Mouse (Mus musculus) embryonic facial prominence, embryonic 12.5 days (tissue): ENCODE results near the gene Zfp932. TPM values are rescaled to one million over a fixed set of nuclear protein-coding genes. Genes with fewer than 3 reads are reported as not detected.
"Not testable (repeated sequence)": the region's sequence is repeated elsewhere in the genome, so short reads cannot be mapped to it uniquely, and the experiment has no call there.

Experiments used
- ATAC-seq: fragments of 200-750 bp; cut with Nextera tagmentation; 2 replicates; pipeline ENCODE4 v1.8.0; 2017; ENCODE audit not compliant: insufficient number of reproducible peaks, insufficient read depth, low FRiP score, low TSS enrichment
- H3K27ac ChIP-seq: fragments of 300-500 bp; sonication (generic); 2 replicates; pipeline ENCODE4 v1.5.1; 2016; ENCODE audit warnings: mild to moderate bottlenecking
- H3K27me3 ChIP-seq: fragments of 300-500 bp; sonication (generic); 2 replicates; pipeline ENCODE4 v1.6.1; 2016; ENCODE audit warnings: mild to moderate bottlenecking, moderate library complexity
- H3K36me3 ChIP-seq: fragments of 300-500 bp; sonication (generic); 2 replicates; pipeline ENCODE4 v1.6.1; 2016; ENCODE audit warnings: mild to moderate bottlenecking
- H3K4me1 ChIP-seq: fragments of 300-500 bp; sonication (generic); 2 replicates; pipeline ENCODE4 v1.6.1; 2016
- H3K4me2 ChIP-seq: fragments of 300-500 bp; sonication (generic); replicated peaks from 2 replicates; pipeline ENCODE4 v1.6.1; 2016; ENCODE audit warnings: mild to moderate bottlenecking, moderate library complexity
- H3K4me3 ChIP-seq: fragments of 300-500 bp; sonication (generic); 2 replicates; pipeline ENCODE4 v1.5.1; 2016; ENCODE audit warnings: mild to moderate bottlenecking
- H3K9ac ChIP-seq: fragments of 300-500 bp; sonication (generic); 2 replicates; pipeline ENCODE4 v1.6.1; 2016; ENCODE audit warnings: mild to moderate bottlenecking, moderate library complexity
- H3K9me3 ChIP-seq: fragments of 300-500 bp; sonication (generic); 2 replicates; pipeline ENCODE4 v1.6.1; 2016; ENCODE audit warnings: mild to moderate bottlenecking, moderate library complexity
- WGBS: fragments of 180-500 bp; shearing (Covaris S2); methylation state at CpG from one replicate; pipeline ENCODE4 v1.1.7; 2016; 5-methylcytosine and 5-hydroxymethylcytosine counted together
- polyA plus RNA-seq: library from polyadenylated mRNA; unstranded; fragments of >200 nt; fragmentation: Nextera tagmentation; extraction: Ambion mirVana; gene quantifications from 2 replicates; pipeline ENCODE4 v1.2.1, GENCODE M21; 2016

The Zfp932 gene
- polyA plus RNA-seq, result 27.4 and 28.7 TPM in 2 replicates

DNA sequence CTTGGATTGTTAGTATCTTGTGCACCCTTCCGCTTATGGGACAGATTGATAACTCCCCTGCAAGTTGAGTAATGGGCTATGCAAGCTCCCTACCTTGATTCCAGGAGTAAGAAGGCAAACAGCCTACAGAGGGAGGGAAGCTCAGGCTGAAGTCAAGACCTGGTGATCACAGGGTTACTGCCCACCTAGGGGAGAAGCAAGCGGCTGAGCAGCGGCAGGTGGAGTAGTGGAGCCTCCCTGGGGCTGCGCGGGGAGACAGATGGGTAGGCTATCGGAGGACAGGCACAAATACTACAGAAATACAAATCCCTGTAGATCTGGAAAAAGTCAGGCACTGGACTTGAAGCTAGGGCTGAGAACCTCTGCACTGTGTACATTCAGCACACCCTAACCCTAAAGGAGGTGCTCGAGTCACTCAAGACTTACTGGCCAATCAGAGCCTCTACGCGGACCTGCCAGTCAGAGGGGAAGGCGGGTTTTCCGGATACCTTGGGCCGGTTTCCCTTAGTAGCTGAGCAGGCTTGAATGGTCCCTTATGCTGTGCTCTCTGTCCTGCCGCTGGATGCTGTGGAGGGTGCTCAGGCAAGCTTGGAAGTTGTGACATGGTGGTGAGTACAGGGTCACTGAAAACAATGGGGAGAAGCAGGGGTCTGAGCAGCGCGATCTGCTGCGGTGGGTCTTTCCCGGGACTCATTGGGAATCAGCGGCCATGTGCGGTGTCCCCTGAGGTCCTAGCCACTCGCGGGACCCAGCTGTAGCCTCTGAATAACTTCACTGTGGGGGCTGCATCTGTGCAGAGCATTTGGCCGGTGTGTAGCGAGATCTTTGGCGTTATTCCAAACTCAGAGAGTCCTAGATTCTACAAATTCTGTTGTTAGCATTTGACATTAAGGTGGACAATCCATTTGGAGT, at the start of gene Zfp932:
Gene Zfp932, plus strand, starts transcription at position 496 of the 912 bp plus-strand sequence.
- not testable (repeated sequence) for H3K9me3 ChIP-seq, H3K4me3 ChIP-seq, H3K36me3 ChIP-seq, ATAC-seq, H3K27me3 ChIP-seq, H3K4me1 ChIP-seq, H3K27ac ChIP-seq, H3K4me2 ChIP-seq, H3K9ac ChIP-seq
- no CpG with 5 or more reads among the region's 24 CpGs for WGBS

DNA sequence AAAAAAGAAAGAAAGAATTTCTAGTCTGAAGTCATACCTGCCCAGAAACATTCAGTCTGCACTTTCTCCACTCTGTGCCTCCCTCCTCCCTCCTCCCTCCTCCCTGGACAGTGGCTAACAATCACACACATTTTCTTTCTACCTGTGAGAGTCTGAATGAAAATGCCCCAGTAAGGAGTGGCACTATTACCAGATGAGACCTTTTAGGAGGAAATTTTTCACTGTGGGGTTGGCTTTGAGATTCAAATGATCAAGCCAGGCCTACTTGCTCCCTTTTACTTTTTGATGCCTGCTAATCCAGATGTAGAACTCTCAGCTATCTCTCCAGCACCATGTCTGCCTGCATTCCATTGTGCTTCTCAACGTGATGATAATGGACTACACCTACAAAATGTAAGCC, 46.0 kb upstream of the Zfp932 start:
- ATAC-seq, result no peak
- Histone ChIP-seq H3K27ac (no peak overlapping the region), H3K9me3 (no peaks in the 10 kb centered on the region), H3K36me3 (no peaks in the 10 kb centered on the region), H3K27me3 (no peaks in the 10 kb centered on the region), H3K9ac (no peak overlapping the region), H3K4me3 (no peak overlapping the region), H3K4me2 (no peak overlapping the region), H3K4me1 (no peaks in the 10 kb centered on the region)
- no CpG with 5 or more reads among the region's 1 CpGs for WGBS

DNA sequence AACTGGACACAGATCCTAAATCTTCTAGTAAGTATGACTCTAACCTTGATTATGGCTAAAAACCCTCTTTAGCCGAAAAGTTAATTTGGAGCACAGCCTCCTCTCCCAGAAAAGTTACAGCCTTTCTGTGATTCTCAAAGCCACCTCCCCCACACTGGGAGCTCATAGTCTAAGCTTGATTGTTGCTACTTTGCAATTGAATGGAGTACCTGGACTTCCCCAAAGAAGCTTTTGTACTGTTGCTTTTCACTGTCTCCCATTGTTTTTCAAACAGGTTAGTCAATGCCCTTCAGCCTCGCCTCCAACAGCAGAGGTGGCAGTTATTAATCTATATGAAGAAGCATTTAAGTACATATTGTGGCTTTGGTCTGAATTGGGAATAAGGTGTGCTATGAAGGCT, 15.6 kb upstream of the Zfp932 start:
- not testable (repeated sequence) for H3K36me3 ChIP-seq, H3K9ac ChIP-seq, H3K27me3 ChIP-seq, H3K4me2 ChIP-seq, H3K9me3 ChIP-seq, H3K27ac ChIP-seq, H3K4me3 ChIP-seq, H3K4me1 ChIP-seq, ATAC-seq
- no CpG with 5 or more reads among the region's 2 CpGs for WGBS

DNA sequence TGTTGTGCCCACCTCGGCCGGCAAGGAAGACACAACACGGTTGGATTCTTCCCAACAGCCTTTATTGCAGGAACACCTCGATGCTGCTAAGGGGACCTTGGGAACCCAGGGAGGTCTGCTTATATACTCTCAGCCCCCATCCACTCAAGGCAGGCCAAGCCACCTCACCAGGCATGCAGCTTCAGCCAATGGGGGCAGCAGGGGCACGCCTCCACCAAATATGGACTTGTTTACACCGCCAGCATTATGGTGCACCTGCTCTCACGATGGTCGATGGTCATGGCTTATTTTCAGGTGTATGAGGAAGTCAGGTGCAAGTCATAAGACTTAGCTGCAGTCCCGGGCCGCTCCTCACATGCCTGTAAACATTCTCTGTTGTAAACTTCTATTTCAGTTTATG, 860 bp upstream of the Zfp932 start:
- not testable (repeated sequence) for H3K36me3 ChIP-seq, H3K4me1 ChIP-seq, H3K27me3 ChIP-seq, H3K4me3 ChIP-seq, H3K27ac ChIP-seq, H3K4me2 ChIP-seq, ATAC-seq, H3K9me3 ChIP-seq, H3K9ac ChIP-seq
- no CpG with 5 or more reads among the region's 10 CpGs for WGBS

DNA sequence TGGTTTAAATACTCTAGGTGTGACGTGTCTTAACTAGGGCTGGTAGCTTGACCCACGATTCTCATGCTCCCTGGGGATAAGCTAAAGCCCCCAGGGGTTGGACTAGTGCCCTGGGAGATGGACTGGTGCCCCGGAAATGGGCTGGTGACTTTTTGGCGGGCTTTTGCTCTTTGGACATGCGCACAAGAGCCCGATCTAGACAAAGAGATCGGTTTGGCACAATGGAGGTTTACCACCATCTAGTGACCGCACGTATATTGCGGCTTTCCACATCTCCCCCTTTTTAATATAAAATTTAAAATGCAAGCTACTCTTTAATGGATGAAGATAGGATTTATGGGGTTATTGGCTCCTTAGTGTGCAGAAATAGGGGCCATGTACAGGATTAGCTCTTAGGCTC, 19.5 kb downstream of the Zfp932 start:
- H3K27me3 ChIP-seq, H3K4me2 ChIP-seq, H3K4me3 ChIP-seq, ATAC-seq, H3K4me1 ChIP-seq, H3K27ac ChIP-seq, H3K9ac ChIP-seq, H3K36me3 ChIP-seq: not testable (repeated sequence)
- WGBS, result 88% methylated on average over 10 of the region's 10 CpGs
- peaks cover 19% of the 10 kb centered on the region; the same call in 1 of the 2 replicates for H3K9me3 ChIP-seq

DNA sequence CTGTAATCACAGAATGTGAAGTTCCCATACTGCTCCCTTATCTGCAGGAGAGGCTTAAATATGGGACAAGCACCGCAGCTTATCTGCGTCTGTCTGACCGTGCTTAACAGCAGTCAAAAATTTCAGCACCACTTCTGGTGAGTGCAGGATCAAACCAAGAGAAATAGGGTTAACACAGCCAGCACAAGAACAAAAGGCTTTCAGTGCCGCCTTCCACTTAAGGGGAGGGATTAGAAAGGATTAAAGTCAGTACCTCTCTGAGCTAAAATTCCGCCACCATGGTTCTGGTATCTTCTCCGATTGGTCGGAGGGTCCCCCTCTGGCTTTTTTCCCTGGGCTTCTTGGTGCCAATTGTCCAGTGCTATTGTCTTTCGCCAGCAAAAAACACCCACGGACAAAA, 27.0 kb downstream of the Zfp932 start:
- no peaks in the 10 kb centered on the region for H3K27me3 ChIP-seq
- H3K4me3 ChIP-seq, result no peak overlapping the region
- no peaks in the 10 kb centered on the region for H3K4me1 ChIP-seq
- peak overlapping the region; percentile 27; the same call in 1 of the 2 replicates for H3K4me2 ChIP-seq
- no peak for ATAC-seq
- peaks cover 6% of the 10 kb centered on the region; the same call in 1 of the 2 replicates for H3K9me3 ChIP-seq
- H3K9ac ChIP-seq, result no peak overlapping the region
- 43% methylated on average over 9 of the region's 9 CpGs for WGBS
- H3K27ac ChIP-seq, result no peak overlapping the region
- H3K36me3 ChIP-seq, result no peaks in the 10 kb centered on the region

DNA sequence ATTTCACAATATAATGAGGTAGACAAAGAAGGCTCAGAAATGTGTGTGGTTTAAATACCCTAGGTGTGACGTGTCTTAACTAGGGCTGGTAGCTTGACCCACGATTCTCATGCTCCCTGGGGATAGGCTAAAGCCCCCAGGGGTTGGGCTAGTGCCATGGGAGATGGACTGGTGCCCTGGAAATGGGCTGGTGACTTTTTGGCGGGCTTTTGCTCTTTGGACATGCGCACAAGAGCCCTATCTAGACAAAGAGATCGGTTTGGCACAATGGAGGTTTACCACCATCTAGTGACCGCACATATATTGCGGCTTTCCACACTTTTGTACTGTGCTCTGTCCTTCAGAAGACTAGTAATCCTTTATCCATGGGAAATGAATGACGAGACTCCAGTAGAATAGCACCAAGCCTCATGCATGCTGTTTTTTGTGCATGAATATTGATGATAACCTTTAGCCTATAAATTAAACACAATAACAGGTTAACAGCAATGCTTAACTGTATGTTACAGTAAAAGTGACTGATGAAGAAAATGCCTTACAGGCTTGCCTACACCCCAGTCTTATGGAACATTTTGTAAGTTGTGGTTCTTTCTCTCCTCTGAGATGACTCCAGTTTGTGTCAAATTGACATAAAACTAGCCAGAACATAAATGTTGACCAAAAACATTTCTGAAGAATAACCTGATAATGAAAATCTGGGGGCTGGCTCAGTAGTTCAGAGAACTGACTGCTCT, 27.5 kb downstream of the Zfp932 start:
- H3K27me3 ChIP-seq, H3K9me3 ChIP-seq, H3K36me3 ChIP-seq, H3K9ac ChIP-seq, H3K4me3 ChIP-seq, H3K27ac ChIP-seq, H3K4me1 ChIP-seq: not testable (repeated sequence)
- WGBS, result 47% methylated on average over 8 of the region's 8 CpGs
- peak; percentile 56; the same call in 1 of the 2 replicates for ATAC-seq
- H3K4me2 ChIP-seq, result peak overlapping the region; percentile 27; the same call in 1 of the 2 replicates

DNA sequence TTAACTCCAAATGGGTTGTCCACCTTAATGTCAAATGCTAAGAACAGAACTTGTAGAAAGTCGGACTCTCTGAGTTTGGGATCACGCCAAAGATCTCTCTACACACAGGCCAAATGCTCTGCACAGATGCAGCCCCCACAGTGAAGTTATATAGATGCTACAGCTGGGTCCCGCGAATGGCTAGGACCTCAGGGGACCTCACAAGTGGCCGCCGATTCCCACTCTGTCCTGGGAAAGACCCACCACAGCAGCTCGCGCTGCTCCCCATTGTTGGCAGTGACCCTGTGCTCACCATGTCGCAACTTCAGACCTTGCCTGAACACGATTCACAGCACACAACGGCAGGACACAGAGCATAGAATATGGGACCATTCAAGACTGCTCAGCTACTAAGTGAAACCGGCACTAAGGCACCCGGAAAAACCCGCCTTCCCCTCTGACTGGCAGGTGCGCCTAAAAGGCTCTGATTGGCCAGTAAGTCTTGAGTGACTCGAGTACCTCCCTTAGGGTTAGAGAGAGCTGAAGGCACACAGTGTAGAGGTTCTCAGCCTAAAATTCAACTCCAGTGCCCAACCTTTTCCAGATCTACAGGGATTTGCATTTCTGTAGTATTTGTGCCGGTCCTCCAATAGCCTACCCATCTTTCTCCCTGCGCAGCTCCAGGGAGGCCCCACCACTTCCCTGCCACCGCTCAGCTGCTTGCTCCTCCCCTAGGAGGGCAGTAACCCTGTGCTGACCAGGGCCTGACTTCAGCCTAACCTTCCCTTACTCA, 61.5 kb downstream of the Zfp932 start:
- Histone ChIP-seq H3K4me2 (peak overlapping the region; percentile 52), H3K9me3 (no peaks in the 10 kb centered on the region), H3K36me3 (no peaks in the 10 kb centered on the region), H3K4me3 (peak overlapping the region; percentile 52), H3K27me3 (no peaks in the 10 kb centered on the region), H3K9ac (peak overlapping the region; percentile 36; the same call in 1 of the 2 replicates), H3K4me1 (no peaks in the 10 kb centered on the region), H3K27ac (no peak overlapping the region)
- peak; percentile 89 for ATAC-seq
- 3% methylated on average over 19 of the region's 19 CpGs for WGBS

Other genes with a start within 250 kb of the Zfp932 start
- 6.3 and 7.7 TPM in 2 replicates for gene 4930522L14Rik, start 244.6 kb upstream of the Zfp932 start, polyA plus RNA-seq
- 0.70 and 1.1 TPM in 2 replicates for gene Gm15446, start 73.1 kb upstream of the Zfp932 start, polyA plus RNA-seq
- gene Gm17655, start 76.0 kb downstream of the Zfp932 start, polyA plus RNA-seq, result 2.9 and 3.2 TPM in 2 replicates
- gene Gm35315, start 97.9 kb downstream of the Zfp932 start, polyA plus RNA-seq, result 1.2 and 1.5 TPM in 2 replicates
- 1.4 and 1.7 TPM in 2 replicates for gene Plcxd1, start 103.4 kb downstream of the Zfp932 start, polyA plus RNA-seq
- gene Gtpbp6, start 111.7 kb downstream of the Zfp932 start, polyA plus RNA-seq, result 43.1 and 47.2 TPM in 2 replicates
- gene Zfp605, start 113.6 kb downstream of the Zfp932 start, polyA plus RNA-seq, result 7.0 and 7.5 TPM in 2 replicates
- 39.5 and 42.0 TPM in 2 replicates for gene Chfr, start 139.3 kb downstream of the Zfp932 start, polyA plus RNA-seq
- 26.7 and 28.3 TPM in 2 replicates for gene Golga3, start 180.2 kb downstream of the Zfp932 start, polyA plus RNA-seq
- 39.4 and 41.3 TPM in 2 replicates for gene Ankle2, start 234.5 kb downstream of the Zfp932 start, polyA plus RNA-seq